Mouse (Mus musculus): Measurements from ENCODE around the gene Olig1.
A peak's percentile ranks its signal among the peaks of the same experiment; 100 is the strongest.

Olig1 gene

GRCm38 (mm10) chr16:91303776-91304709 lies 34.5 kb downstream of the Olig1 start:
- peak; percentile 42; the same call in 1 of the 2 replicates for ATAC-seq (ENCODE audit: insufficient number of reproducible peaks, low FRiP score, low TSS enrichment)

- ATAC-seq (ENCODE audit: insufficient number of reproducible peaks, low FRiP score, low TSS enrichment), result no peak
These were observed 36.0 kb downstream of the Olig1 start for GRCm38 (mm10) chr16:91305512-91306111.

GRCm38 (mm10) chr16:91309872-91310271 lies 40.3 kb downstream of the Olig1 start:
- ATAC-seq (ENCODE audit: insufficient number of reproducible peaks, low FRiP score, low TSS enrichment), result no peak

GRCm38 (mm10) chr16:91312921-91313320 lies 43.3 kb downstream of the Olig1 start:
- ATAC-seq (ENCODE audit: insufficient number of reproducible peaks, low FRiP score, low TSS enrichment), result no peak

- peak; percentile 76 for ATAC-seq (ENCODE audit: insufficient number of reproducible peaks, low FRiP score, low TSS enrichment)
These were observed 44.7 kb downstream of the Olig1 start for GRCm38 (mm10) chr16:91314114-91314775.

- no peak for ATAC-seq (ENCODE audit: insufficient number of reproducible peaks, low FRiP score, low TSS enrichment)
These were observed 50.6 kb downstream of the Olig1 start for GRCm38 (mm10) chr16:91320191-91320590.

GRCm38 (mm10) chr16:91320608-91321007 lies 51.0 kb downstream of the Olig1 start:
- ATAC-seq (ENCODE audit: insufficient number of reproducible peaks, low FRiP score, low TSS enrichment), result no peak

Data from cerebellum, adult (tissue).